Mouse (Mus musculus) heart, adult 2 months (tissue): ENCODE results near the gene Sash3.

Experiments
- CTCF ChIP-seq: fragments of 200-600 bp; IDR thresholded peaks from 2 replicates; pipeline ENCODE4 v1.8.1; 2022; ENCODE audit warnings: antibody characterized with exemption, mild to moderate bottlenecking, moderate library complexity
- EP300 ChIP-seq: fragments of 200-500 bp; IDR thresholded peaks from 2 replicates; pipeline ENCODE4 v1.6.1; 2011; ENCODE audit warnings: low read depth, low read length, control low read depth; ENCODE audit not compliant: insufficient read depth

- TF ChIP-seq CTCF (no peak), EP300 (no peak)
These were observed 7.7 kb downstream of the Sash3 start for GRCm38 (mm10) chrX:48153949-48154348.
